Mouse (Mus musculus) heart, adult 2 months (tissue): Measurements from ENCODE around the gene Mtus2.

Experiments used
- CTCF ChIP-seq: fragments of 200-600 bp; IDR thresholded peaks from 2 replicates; pipeline ENCODE4 v1.8.1; 2022; ENCODE audit warnings: antibody characterized with exemption, mild to moderate bottlenecking, moderate library complexity
- EP300 ChIP-seq: fragments of 200-500 bp; IDR thresholded peaks from 2 replicates; pipeline ENCODE4 v1.6.1; 2011; ENCODE audit warnings: low read depth, low read length, control low read depth; ENCODE audit not compliant: insufficient read depth

DNA sequence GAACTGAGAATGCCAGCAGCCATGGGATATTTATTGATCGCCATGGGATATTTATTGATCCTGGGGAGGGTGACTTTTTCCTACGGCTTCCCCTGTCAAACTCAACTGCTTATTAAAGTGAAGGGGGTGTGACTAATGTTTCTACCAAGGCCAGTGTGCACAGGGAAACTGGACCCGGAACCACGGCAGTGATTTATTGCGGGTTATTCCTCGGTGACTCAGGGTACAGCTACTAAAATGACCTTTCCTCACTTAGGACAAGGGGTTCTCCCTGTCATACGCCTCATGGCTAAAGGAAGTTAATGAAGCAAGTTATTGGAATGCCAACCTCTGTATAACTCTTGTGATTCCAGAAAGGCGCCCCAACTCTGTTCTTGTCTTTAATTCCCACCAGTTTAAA is 49.3 kb upstream of the Mtus2 start:
- no peak for TF ChIP-seq EP300
- TF ChIP-seq CTCF: no peak
